Mouse (Mus musculus) T-helper 2 cell (primary cell): Measurements from ENCODE around the gene Psmb7.

Experiments
- in situ Hi-C: fragments of 300-600 bp; cut with MboI, MseI; formaldehyde crosslinking; loops from one replicate; pipeline ENCODE4 v1.15.1; 2025; ENCODE audit warnings: high pct_unique_total_duplicates

Gene Psmb7

GRCm38 (mm10) chr2:38594874-38595273 is 49.0 kb downstream of the Psmb7 start:
- in situ Hi-C loops: loop anchor here (25.0 kb wide), 1 partner anchor 158 kb away; no protein-coding TSS in a partner anchor

GRCm38 (mm10) chr2:38591751-38592459 is 52.0 kb downstream of the Psmb7 start:
- in situ Hi-C loops: loop anchor here (25.0 kb wide), 1 partner anchor 155 kb away; no protein-coding TSS in a partner anchor

GRCm38 (mm10) chr2:38586733-38587132 is 57.2 kb downstream of the Psmb7 start:
- in situ Hi-C loops: loop anchor here (25.0 kb wide), 1 partner anchor 149 kb away; no protein-coding TSS in a partner anchor

- in situ Hi-C loops: loop anchor here (25.0 kb wide), 1 partner anchor 148 kb away; no protein-coding TSS in a partner anchor
Observed at GRCm38 (mm10) chr2:38585379-38585736, 58.5 kb downstream of the Psmb7 start.

- in situ Hi-C loops: loop anchor here (25.0 kb wide), 1 partner anchor 147 kb away; no protein-coding TSS in a partner anchor
Observed at GRCm38 (mm10) chr2:38584514-38585378, 59.1 kb downstream of the Psmb7 start.

- in situ Hi-C loops: loop anchor here (25.0 kb wide), 1 partner anchor 147 kb away; no protein-coding TSS in a partner anchor
Observed at GRCm38 (mm10) chr2:38583982-38584381, 59.9 kb downstream of the Psmb7 start.

GRCm38 (mm10) chr2:38579528-38579927 is 64.4 kb downstream of the Psmb7 start:
- in situ Hi-C loops: loop anchor here (25.0 kb wide), 1 partner anchor 142 kb away; no protein-coding TSS in a partner anchor

- in situ Hi-C loops: loop anchor here (25.0 kb wide), 1 partner anchor 142 kb away; no protein-coding TSS in a partner anchor
Observed at GRCm38 (mm10) chr2:38578602-38579521, 65.0 kb downstream of the Psmb7 start.

- in situ Hi-C loops: loop anchor here (25.0 kb wide), 1 partner anchor 137 kb away; no protein-coding TSS in a partner anchor
Observed at GRCm38 (mm10) chr2:38574697-38575096, 69.2 kb downstream of the Psmb7 start.

GRCm38 (mm10) chr2:38571971-38572601 is 71.8 kb downstream of the Psmb7 start:
- in situ Hi-C loops: no loop called here

GRCm38 (mm10) chr2:38562596-38562995 is 81.3 kb downstream of the Psmb7 start:
- in situ Hi-C loops: no loop called here

- in situ Hi-C loops: no loop called here
Observed at GRCm38 (mm10) chr2:38560296-38561227, 83.3 kb downstream of the Psmb7 start.

GRCm38 (mm10) chr2:38556721-38557120 is 87.2 kb downstream of the Psmb7 start:
- in situ Hi-C loops: no loop called here

- in situ Hi-C loops: no loop called here
Observed at GRCm38 (mm10) chr2:38555659-38556058, 88.2 kb downstream of the Psmb7 start.

- in situ Hi-C loops: no loop called here
Observed at GRCm38 (mm10) chr2:38554226-38554995, 89.5 kb downstream of the Psmb7 start.

- in situ Hi-C loops: no loop called here
Observed at GRCm38 (mm10) chr2:38552004-38552443, 91.9 kb downstream of the Psmb7 start.

- in situ Hi-C loops: no loop called here
Observed at GRCm38 (mm10) chr2:38547793-38548517, 95.9 kb downstream of the Psmb7 start.

- in situ Hi-C loops: no loop called here
Observed at GRCm38 (mm10) chr2:38546748-38547147, 97.1 kb downstream of the Psmb7 start.
